ENCODE assay signal across 8 mouse cellular contexts in genomic region chr17:80018976-80019541, GRCm38 (mm10). TPM values are rescaled to one million over a fixed set of nuclear protein-coding genes. Genes with fewer than 3 reads are reported as not detected.
DNase-seq lines count a peak whose midpoint lies in the region; ATAC-seq lines count a peak whose summit lies in the region.

No protein-coding gene starts in this region.

- H3K27me3 ChIP-seq in forebrain, embryonic 13.5 days: no peaks in the 10 kb centered on the region
- H3K27me3 ChIP-seq in intestine, embryonic 16.5 days (replicated peaks; ENCODE audit: control insufficient read depth, insufficient read depth, low read length): no peaks in the 10 kb centered on the region
- no peaks in the 10 kb centered on the region for H3K27me3 ChIP-seq in lung, embryonic 15.5 days
- H3K27me3 ChIP-seq in stomach, embryonic 14.5 days (ENCODE audit: control insufficient read depth, insufficient read depth, low read length): no peaks in the 10 kb centered on the region

- DNase-seq in CD4-positive helper T cell, adult 2 months (ENCODE audit: low read depth, low spot score): peak; percentile 28
- DNase-seq in ES-CJ7 (ENCODE audit: low read depth, low spot score): peak; percentile 75
- DNase-seq in left cerebral cortex, adult 18-20 months (ENCODE audit: low spot score in 2 of 2): no peak
- no peak for DNase-seq in urinary bladder, postnatal 10 days (ENCODE audit: low spot score)

- H3K9me3 ChIP-seq in forebrain, embryonic 13.5 days (replicated peaks): no peaks in the 10 kb centered on the region
- H3K9me3 ChIP-seq in intestine, embryonic 16.5 days (ENCODE audit: control insufficient read depth, low read length): no peaks in the 10 kb centered on the region
- H3K9me3 ChIP-seq in lung, embryonic 15.5 days: no peaks in the 10 kb centered on the region
- H3K9me3 ChIP-seq in stomach, embryonic 14.5 days (ENCODE audit: control insufficient read depth, low read depth, low read length): no peaks in the 10 kb centered on the region

- peak; percentile 36; the same call in 1 of the 2 replicates for ATAC-seq in forebrain, embryonic 13.5 days
- peak; percentile 52; the same call in 1 of the 2 replicates for ATAC-seq in intestine, embryonic 16.5 days
- ATAC-seq in lung, embryonic 15.5 days (ENCODE audit: borderline replicate concordance, extremely low read depth, low FRiP score, low TSS enrichment): no peak
- ATAC-seq in stomach, embryonic 14.5 days (ENCODE audit: insufficient number of reproducible peaks, insufficient read depth, low FRiP score, low read depth): no peak; the same call in 1 of the 2 replicates

- H3K4me2 ChIP-seq in forebrain, embryonic 13.5 days: peak overlapping the region; percentile 46
- peak overlapping the region; percentile 49 for H3K4me2 ChIP-seq in intestine, embryonic 16.5 days (ENCODE audit: low read depth, low read length)
- H3K4me2 ChIP-seq in lung, embryonic 15.5 days: peak overlapping the region; percentile 50
- H3K4me2 ChIP-seq in stomach, embryonic 14.5 days (replicated peaks; ENCODE audit: low read depth, low read length): peak overlapping the region; percentile 38; the same call in 1 of the 2 replicates

- no peak overlapping the region for H3K27ac ChIP-seq in forebrain, embryonic 13.5 days
- H3K27ac ChIP-seq in intestine, embryonic 16.5 days (ENCODE audit: low read length): no peak overlapping the region
- no peak overlapping the region for H3K27ac ChIP-seq in lung, embryonic 15.5 days
- no peak overlapping the region for H3K27ac ChIP-seq in stomach, embryonic 14.5 days (ENCODE audit: low read length)

- no peaks in the 10 kb centered on the region for H3K36me3 ChIP-seq in forebrain, embryonic 13.5 days (ENCODE audit: poor library complexity, severe bottlenecking)
- H3K36me3 ChIP-seq in intestine, embryonic 16.5 days (ENCODE audit: control insufficient read depth, insufficient read depth, low read length): no peaks in the 10 kb centered on the region
- H3K36me3 ChIP-seq in lung, embryonic 15.5 days: no peaks in the 10 kb centered on the region
- no peaks in the 10 kb centered on the region for H3K36me3 ChIP-seq in stomach, embryonic 14.5 days (ENCODE audit: control insufficient read depth, insufficient read depth, low read length)

- 0 out of 2 replicates have a peak, but pooled peaks cover 3% of the 10 kb centered on the region for H3K4me1 ChIP-seq in forebrain, embryonic 13.5 days
- H3K4me1 ChIP-seq in intestine, embryonic 16.5 days (ENCODE audit: control insufficient read depth, insufficient read depth, low read length): peaks cover 12% of the 10 kb centered on the region
- peaks cover 9% of the 10 kb centered on the region; the same call in 1 of the 2 replicates for H3K4me1 ChIP-seq in lung, embryonic 15.5 days
- no peaks in the 10 kb centered on the region for H3K4me1 ChIP-seq in stomach, embryonic 14.5 days (ENCODE audit: control insufficient read depth, insufficient read depth, low read length)

- 10% methylated on average over 22 of the region's 22 CpGs for WGBS in forebrain, embryonic 13.5 days
- 7% methylated on average over 22 of the region's 22 CpGs for WGBS in intestine, embryonic 16.5 days
- 9% methylated on average over 22 of the region's 22 CpGs for WGBS in lung, embryonic 15.5 days
- WGBS in stomach, embryonic 14.5 days: 9% methylated on average over 22 of the region's 22 CpGs

- no peak overlapping the region for H3K4me3 ChIP-seq in forebrain, embryonic 13.5 days
- H3K4me3 ChIP-seq in intestine, embryonic 16.5 days (ENCODE audit: low read length): peak overlapping the region; percentile 40
- peak overlapping the region; percentile 22; the same call in 1 of the 2 replicates for H3K4me3 ChIP-seq in lung, embryonic 15.5 days
- peak overlapping the region; percentile 9; the same call in 1 of the 2 replicates for H3K4me3 ChIP-seq in stomach, embryonic 14.5 days (ENCODE audit: low read depth, low read length)

- H3K9ac ChIP-seq in forebrain, embryonic 13.5 days: no peak overlapping the region
- peak overlapping the region; percentile 63 for H3K9ac ChIP-seq in intestine, embryonic 16.5 days (ENCODE audit: low read depth, low read length)
- H3K9ac ChIP-seq in lung, embryonic 15.5 days: no peak overlapping the region
- H3K9ac ChIP-seq in stomach, embryonic 14.5 days (replicated peaks; ENCODE audit: low read depth, low read length): no peak overlapping the region

RNA-seq across cellular contexts. Expression of gene Hnrnpll, which starts 43.1 kb away (rescaled TPM):
- 82.6 and 85.4 TPM in 2 replicates for polyA plus RNA-seq in forebrain, embryonic 13.5 days (2015; fragmentation: Nextera tagmentation; extraction: Ambion mirVana)
- 34.8 and 37.3 TPM in 2 replicates for polyA plus RNA-seq in intestine, embryonic 16.5 days (2015; fragmentation: Nextera tagmentation; extraction: Ambion mirVana)
- 78.6 and 80.0 TPM in 2 replicates for polyA plus RNA-seq in lung, embryonic 15.5 days (2015; fragmentation: Nextera tagmentation; extraction: Ambion mirVana)
- polyA plus RNA-seq in stomach, embryonic 14.5 days (2014; fragmentation: Nextera tagmentation; extraction: Ambion mirVana): 65.6 and 66.6 TPM in 2 replicates
- total RNA-seq in left cerebral cortex, adult 18-20 months (2021): 10 to 100 TPM; 62.1 to 65.0 TPM

Comparison
In these comparisons a context has a peak if more than half of its experiments do, and no peak if none do; other contexts are left out.
1. DNase-seq: peak in CD4-positive helper T cell, adult 2 months (single experiment) and ES-CJ7 (single experiment); none in left cerebral cortex, adult 18-20 months (0 of 2) and urinary bladder, postnatal 10 days (single experiment).
2. ATAC-seq: peak in forebrain, embryonic 13.5 days (single experiment) and intestine, embryonic 16.5 days (single experiment); none in lung, embryonic 15.5 days (single experiment) and stomach, embryonic 14.5 days (single experiment).
3. Peak in every context shown above with its lines, with median percentiles within 50 percentile points of each other: H3K4me2 ChIP-seq.